Mouse (Mus musculus) urinary bladder, postnatal 10 days (tissue): ENCODE results near the gene Spata1.
A peak's percentile ranks its signal among the peaks of the same experiment; 100 is the strongest.

Source experiments
- DNase-seq: peaks from one replicate; pipeline ENCODE4 v3.0.0; 2022; ENCODE audit warnings: low spot score

The Spata1 gene

GRCm38 (mm10) chr3:146499431-146500002, at the start of gene Spata1, which contains the start of gene Gng5:
Gene Spata1 (minus strand): TSS chr3:146499753.
Gene Gng5 (plus strand): TSS chr3:146499807.
- DNase-seq: peak; percentile 45

GRCm38 (mm10) chr3:146543632-146544031, 44.1 kb upstream of the Spata1 start:
- DNase-seq: no peak

DNA sequence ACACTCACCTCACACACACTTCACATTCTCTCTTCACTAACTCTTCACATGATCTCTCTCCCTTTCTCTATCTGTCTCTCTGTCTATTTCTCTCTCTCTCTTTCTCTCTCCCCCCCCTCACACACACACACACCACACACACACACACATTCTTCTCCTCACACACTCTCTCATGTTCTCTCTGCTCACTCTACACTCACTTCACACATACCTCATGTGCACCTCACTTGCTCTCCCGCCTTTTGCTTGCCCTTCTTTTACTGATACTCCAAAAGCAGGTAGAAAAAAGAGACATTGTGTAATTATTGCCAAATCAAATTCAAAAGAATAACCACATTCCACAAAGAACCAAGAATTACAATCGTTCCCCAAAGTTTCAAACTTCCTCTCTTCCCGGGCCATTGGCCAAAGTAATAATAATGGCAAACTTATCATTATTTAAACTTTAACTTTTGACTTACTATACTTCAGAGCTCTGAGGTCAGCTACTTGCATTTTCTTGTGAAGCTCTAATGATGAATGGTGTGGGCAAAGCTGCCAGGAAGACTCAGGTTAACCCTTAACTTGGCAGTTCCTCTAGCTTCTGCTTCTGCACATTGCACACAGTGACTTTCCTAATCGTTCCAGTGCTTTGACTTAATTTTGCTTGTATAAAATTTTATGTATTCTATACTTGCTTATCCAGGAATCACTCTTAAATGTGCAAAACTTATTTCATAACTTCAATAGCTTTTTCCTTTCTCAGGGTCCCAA, 41.1 kb upstream of the Spata1 start:
- no peak for DNase-seq

DNA sequence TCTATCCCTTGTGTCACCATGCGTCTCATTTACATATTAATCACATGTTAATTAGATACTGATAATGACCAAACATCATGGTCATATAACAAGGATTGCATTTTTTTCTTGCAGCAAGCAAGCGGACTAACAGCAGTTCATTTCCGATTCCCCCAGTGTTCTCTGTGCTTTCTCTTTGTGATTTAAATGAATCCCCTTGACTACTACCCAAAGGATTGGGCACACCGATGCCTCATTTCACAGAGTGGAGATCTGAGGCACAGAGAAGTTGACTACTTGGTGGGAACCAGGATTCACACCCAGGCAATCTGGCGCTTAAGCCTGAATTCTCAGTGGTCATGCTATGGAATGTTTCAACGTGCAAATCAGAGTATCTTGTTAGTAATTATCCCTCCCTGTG, 35.4 kb upstream of the Spata1 start:
- DNase-seq: no peak

GRCm38 (mm10) chr3:146528335-146528734, 28.8 kb upstream of the Spata1 start:
- DNase-seq: no peak

DNA sequence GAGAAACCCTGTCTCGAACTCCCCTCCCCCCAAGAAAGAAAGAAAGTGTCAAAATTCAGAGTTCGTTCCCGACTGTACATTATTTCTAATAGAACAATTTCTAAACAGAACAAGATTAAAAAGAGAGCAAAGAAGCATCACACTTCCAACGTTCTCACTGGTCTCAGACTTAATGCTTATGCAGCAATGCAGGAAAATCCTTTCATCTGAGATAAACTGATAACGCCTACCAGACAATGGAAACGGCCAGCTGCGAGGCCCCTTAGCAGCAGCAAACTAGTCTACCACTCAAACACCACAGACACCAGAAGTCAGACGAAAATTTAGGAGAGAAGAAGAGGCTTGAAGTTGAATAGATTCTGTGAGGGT, 22.1 kb upstream of the Spata1 start:
- no peak for DNase-seq

GRCm38 (mm10) chr3:146520798-146521651, 21.5 kb upstream of the Spata1 start, which contains the start of gene Rpf1:
Gene Rpf1 (minus strand): TSS chr3:146521429.
- DNase-seq: peak; percentile 54

GRCm38 (mm10) chr3:146520226-146520797, 20.8 kb upstream of the Spata1 start:
- no peak for DNase-seq

DNA sequence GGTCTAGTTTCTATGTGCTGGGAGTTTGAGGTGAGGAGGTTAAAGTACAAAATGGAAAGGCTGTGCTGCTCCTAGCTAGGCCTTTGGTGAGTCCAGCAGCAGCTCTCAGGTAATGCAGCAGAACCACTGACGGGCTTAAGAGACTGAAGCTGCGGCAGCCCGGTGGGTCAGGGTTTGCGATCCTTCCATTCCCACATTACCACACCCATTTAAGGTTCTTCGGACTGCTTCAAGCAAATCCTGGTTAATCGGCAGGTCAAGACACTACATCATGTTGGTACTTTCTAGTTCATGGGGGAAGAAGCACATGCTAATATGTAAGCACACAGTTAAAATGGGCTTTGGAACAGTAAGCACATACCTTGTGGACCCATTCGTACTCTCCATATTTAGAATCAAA, 7.2 kb upstream of the Spata1 start:
- DNase-seq: no peak

DNA sequence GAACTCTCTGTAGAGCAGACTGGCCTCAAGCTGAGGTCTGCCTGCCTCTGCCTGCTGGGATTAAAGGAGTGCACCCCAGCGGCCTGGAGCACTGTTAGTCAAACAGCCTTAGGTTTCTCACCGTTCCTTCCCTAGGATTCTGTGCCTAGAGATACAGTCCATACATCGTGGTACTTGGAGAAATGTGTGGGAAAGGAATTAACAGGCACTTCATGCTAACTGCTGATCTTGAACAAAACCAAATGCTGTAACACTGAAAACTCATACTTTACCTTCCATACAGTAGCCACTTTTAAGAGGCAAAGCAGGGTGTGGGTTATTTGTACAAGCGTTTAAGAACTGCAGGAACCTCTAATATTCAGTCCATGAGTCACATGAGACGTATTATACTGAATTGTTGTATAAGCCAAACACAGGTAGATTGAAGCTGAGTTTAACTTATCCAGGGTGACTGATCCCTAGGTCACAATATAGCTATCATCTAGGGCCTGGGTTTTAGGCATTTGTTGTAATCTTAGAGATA, 2.1 kb upstream of the Spata1 start:
- DNase-seq: no peak

GRCm38 (mm10) chr3:146500810-146501201, 1.3 kb upstream of the Spata1 start:
- DNase-seq: no peak

DNA sequence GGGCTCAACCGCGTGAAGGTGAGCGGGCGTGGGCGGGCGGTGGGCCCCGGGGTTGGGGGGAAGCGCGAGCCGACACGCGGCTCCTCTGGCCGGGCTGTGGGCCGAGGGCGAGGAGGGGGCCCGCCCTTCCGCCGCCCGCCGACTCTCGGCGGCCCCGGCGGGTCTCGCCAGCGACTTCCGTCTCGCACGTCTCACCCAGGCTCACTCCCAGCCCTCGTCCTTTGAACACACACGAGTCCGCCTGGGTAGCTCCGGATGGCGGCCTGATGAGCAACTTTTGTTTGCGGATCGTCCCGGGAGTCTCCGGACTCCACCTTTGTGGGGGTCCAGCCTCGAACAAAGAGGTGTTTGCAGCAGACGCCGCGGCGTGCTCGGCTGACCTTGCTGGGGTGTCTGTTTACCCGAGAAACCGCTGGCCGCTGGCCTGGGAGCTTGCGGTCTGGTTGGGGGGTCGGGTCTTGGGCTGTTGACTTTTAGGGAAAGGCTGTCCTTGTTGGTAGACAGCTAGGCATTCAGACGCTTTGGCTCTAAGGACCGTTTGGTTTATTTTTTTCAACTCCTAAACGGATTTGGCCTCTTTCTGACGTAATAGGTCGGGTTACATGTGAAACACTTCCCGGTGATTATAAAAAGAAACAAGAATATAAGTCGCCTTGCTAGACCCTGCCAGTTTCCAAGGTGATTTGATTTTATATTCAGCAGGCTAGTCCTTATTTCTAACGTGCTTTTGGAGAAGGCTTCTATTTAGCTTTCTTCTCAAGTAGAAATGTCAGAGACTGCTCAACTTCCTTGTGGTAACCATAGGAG, 653 bp upstream of the Spata1 start:
- DNase-seq: no peak

DNA sequence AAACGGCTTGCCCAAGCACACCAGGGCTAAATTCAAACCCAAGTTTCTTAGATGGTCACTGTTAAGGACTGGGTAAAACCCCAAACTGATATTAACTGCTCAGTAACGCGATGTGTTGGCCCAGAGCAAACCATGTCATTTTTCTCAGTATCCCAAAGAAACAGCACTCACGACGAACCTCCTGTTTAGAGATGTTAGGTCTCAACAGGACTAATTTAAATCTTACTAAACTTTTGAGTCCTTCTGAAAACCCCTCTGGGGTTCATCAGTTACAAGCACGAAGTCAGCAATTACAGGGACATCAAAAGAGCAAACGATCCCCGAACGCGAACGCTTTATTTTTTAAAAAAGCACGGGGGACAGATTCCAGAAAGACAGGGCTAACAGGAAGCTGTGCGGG, 564 bp downstream of the Spata1 start:
- DNase-seq: no peak

DNA sequence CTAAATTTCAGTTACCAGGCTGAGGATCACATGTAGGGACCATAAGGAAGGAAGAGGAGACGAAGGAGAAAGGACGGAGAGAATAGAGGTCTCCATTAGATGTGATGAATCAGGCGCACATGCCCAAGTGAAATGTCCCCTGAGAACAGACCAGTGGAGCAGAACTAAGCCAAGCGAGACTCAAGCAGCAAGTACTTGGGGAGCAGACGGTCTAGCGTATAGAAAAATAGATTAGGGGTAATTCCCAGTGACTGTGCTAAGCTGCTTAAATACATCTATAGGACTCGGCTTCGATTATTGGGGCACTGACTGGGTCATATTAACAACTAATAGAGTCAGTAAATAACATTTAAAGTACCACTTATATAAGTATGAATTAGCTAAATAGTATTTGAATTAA, 4.6 kb downstream of the Spata1 start:
- DNase-seq: no peak

- DNase-seq: no peak
Observed at GRCm38 (mm10) chr3:146486464-146486863, 13.1 kb downstream of the Spata1 start.

DNA sequence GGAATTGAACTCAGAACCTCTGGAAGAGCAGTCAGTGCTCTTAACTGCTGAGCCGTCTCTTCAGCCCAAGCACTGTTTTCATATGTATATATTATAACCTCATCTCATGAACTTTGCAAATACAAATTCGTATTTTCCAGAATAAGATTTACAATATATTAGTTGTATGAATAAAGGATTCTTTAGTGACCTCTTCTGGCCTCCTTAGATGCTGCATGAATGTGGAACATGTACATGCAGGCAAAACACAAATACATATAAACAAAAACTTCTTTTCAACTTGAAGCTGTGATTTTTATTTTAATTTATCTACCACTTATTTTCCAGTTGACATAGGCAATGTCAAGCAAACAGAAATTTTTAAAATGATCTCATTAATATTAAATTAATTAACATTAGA, 17.5 kb downstream of the Spata1 start:
- DNase-seq: no peak

DNA sequence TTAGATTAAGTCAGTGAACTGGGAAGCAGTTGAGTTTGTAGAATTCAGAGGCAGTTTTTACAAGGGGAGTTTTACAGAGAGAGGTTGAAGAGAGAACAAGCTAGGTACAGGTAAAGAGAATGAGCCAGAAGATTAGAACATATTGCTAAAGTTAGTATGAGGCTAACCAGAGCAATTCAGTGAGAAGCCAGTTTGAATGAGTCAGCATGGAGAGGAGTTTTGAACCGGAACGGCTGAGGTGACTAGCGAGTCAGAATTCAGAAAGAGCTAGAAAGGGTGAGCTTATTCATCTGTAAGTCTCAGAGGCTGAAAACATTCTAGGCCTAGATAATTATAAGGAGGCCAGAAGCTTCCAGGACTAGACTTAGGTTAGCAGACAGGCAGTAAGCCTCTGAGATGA, 25.1 kb downstream of the Spata1 start:
- no peak for DNase-seq

- DNase-seq: no peak
Observed at GRCm38 (mm10) chr3:146473741-146474140, 25.8 kb downstream of the Spata1 start.

- no peak for DNase-seq
Observed at GRCm38 (mm10) chr3:146472657-146473056, 26.9 kb downstream of the Spata1 start.

- no peak for DNase-seq
Observed at GRCm38 (mm10) chr3:146469226-146469625, 30.3 kb downstream of the Spata1 start.

DNA sequence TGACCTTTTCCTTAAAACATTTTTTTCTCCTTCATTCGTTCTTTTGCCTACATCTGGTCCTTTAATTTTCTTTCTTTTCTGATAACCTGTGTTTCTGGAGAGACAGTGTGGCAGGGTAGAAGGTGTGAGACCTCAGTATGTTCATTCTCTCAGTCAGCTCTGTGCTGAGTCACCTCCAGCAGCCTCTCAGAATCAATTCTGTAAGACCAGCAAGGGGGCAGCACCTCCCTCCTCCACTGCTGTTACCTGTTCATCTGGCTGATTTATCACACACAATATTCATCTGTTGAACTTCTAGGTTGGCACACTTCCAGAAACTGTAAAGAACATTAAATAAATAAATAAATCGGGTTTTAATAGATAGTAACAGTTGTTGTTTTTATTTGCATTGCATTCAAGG, 36.6 kb downstream of the Spata1 start:
- DNase-seq: no peak
